Mouse (Mus musculus) midbrain, embryonic 10.5 days (tissue): Measurements from ENCODE around the gene Rab12. TPM values are rescaled to one million over a fixed set of nuclear protein-coding genes. Genes with fewer than 3 reads are reported as not detected.

Experiments used
- DNase-seq: peaks from one replicate; pipeline ENCODE4 v3.0.0-alpha.2; 2017; ENCODE audit warnings: low spot score
- H3K27ac ChIP-seq: fragments of 300-500 bp; sonication (generic); replicated peaks from 2 replicates; pipeline ENCODE4 v1.5.1; 2016; ENCODE audit warnings: mild to moderate bottlenecking
- H3K27me3 ChIP-seq: fragments of 300-500 bp; sonication (generic); 2 replicates; pipeline ENCODE4 v1.6.1; 2016; ENCODE audit warnings: low read depth, mild to moderate bottlenecking; ENCODE audit not compliant: poor library complexity, severe bottlenecking
- H3K36me3 ChIP-seq: fragments of 300-500 bp; sonication (generic); 2 replicates; pipeline ENCODE4 v1.6.1; 2016; ENCODE audit warnings: mild to moderate bottlenecking, moderate library complexity
- H3K4me1 ChIP-seq: fragments of 300-500 bp; sonication (generic); 2 replicates; pipeline ENCODE4 v1.6.1; 2016
- H3K4me3 ChIP-seq: fragments of 300-500 bp; sonication (generic); 2 replicates; pipeline ENCODE4 v1.5.1; 2016; ENCODE audit warnings: mild to moderate bottlenecking, moderate library complexity
- H3K9me3 ChIP-seq: fragments of 300-500 bp; sonication (generic); replicated peaks from 2 replicates; pipeline ENCODE4 v1.6.1; 2016; ENCODE audit warnings: mild to moderate bottlenecking
- WGBS: fragments of 180-500 bp; shearing (Covaris S2); methylation state at CpG from one replicate; pipeline ENCODE4 v1.1.7; 2016; 5-methylcytosine and 5-hydroxymethylcytosine counted together
- polyA plus RNA-seq: library from polyadenylated mRNA; unstranded; fragments of >200 nt; fragmentation: Nextera tagmentation; extraction: Ambion mirVana; gene quantifications from 2 replicates; pipeline ENCODE4 v1.2.1, GENCODE M21; 2016

Rab12 gene
- polyA plus RNA-seq, 1 experiment from 2014 or later = 24.6 TPM

GRCm38 (mm10) chr17:66485742-66486141 is 33.8 kb downstream of the Rab12 start:
- 7% methylated on average over 11 of the region's 11 CpGs for WGBS
- Histone ChIP-seq H3K9me3 (no peaks in the 10 kb centered on the region; the same call in 1 of the 2 replicates), H3K27me3 (peaks cover 18% of the 10 kb centered on the region), H3K4me1 (peaks cover 46% of the 10 kb centered on the region), H3K4me3 (no peak overlapping the region), H3K36me3 (no peaks in the 10 kb centered on the region), H3K27ac (peak overlapping the region; percentile 79)
- DNase-seq = peak; percentile 87

DNA sequence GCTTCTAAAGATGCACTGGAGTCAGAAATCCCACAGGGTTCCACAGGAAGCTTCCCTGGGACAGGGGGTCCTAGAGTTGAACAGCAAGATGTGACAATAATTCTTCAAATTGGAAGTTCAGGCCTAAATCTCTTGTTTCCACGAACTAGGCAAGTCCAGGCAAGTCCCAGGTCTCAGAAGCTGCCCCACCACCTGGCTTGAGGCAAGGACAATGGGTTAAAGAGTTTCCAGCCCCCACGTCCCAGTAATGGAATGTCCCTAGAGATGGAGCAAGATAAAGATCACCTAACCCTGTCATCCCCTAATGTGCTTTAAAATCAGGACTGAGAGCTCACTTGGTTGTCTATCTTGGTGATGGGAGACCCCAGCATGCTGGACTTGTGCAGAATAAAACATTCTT is 34.6 kb downstream of the Rab12 start:
- H3K36me3 ChIP-seq = no peaks in the 10 kb centered on the region
- peaks cover 54% of the 10 kb centered on the region for H3K4me1 ChIP-seq
- peaks cover 18% of the 10 kb centered on the region for H3K27me3 ChIP-seq
- no peak overlapping the region for H3K4me3 ChIP-seq
- no peaks in the 10 kb centered on the region; the same call in 1 of the 2 replicates for H3K9me3 ChIP-seq
- peak overlapping the region; percentile 79; the same call in 1 of the 2 replicates for H3K27ac ChIP-seq
- no peak for DNase-seq
- 63% methylated on average over 2 of the region's 2 CpGs for WGBS

GRCm38 (mm10) chr17:66483651-66484454 is 35.7 kb downstream of the Rab12 start:
- Histone ChIP-seq H3K4me1 (peaks cover 64% of the 10 kb centered on the region), H3K4me3 (no peak overlapping the region), H3K36me3 (no peaks in the 10 kb centered on the region), H3K27ac (peak overlapping the region; percentile 61), H3K9me3 (no peaks in the 10 kb centered on the region), H3K27me3 (peaks cover 18% of the 10 kb centered on the region)
- 70% methylated on average over 9 of the region's 9 CpGs for WGBS
- no peak for DNase-seq

DNA sequence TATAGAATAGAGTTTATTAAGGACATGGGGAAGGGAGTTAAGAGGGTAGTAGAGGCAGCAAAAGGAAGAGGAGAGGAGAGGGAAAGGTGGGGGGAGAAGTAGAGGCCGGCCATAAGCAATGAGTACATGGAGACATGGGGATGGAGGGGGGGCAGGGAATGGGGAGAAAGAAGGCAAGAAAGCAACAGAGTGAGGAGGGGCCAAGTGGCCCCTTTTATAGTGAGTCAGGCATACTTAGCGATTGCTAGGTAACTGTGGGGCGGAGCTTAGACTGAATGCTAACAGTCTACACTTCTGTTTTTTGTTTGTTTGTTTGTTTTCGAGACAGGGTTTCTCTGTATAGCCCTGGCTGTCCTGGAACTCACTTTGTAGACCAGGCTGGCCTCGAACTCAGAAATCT is 38.2 kb downstream of the Rab12 start:
- no peak for DNase-seq
- 69% methylated on average over 5 of the region's 5 CpGs for WGBS
- H3K27me3 ChIP-seq = peaks cover 18% of the 10 kb centered on the region

GRCm38 (mm10) chr17:66480491-66481278 is 38.8 kb downstream of the Rab12 start:
- H3K4me3 ChIP-seq = peak overlapping the region; percentile 41
- no peaks in the 10 kb centered on the region for H3K36me3 ChIP-seq
- peak; percentile 21 for DNase-seq
- H3K9me3 ChIP-seq = no peaks in the 10 kb centered on the region
- H3K27ac ChIP-seq = peak overlapping the region; percentile 94
- 14% methylated on average over 17 of the region's 17 CpGs for WGBS
- peaks cover 69% of the 10 kb centered on the region for H3K4me1 ChIP-seq
- H3K27me3 ChIP-seq = peaks cover 18% of the 10 kb centered on the region

More for the DNA sequence above, 38.2 kb downstream of the Rab12 start:
- Histone ChIP-seq H3K4me3 (no peak overlapping the region), H3K9me3 (no peaks in the 10 kb centered on the region), H3K4me1 (peaks cover 74% of the 10 kb centered on the region), H3K27ac (peak overlapping the region; percentile 94), H3K36me3 (no peaks in the 10 kb centered on the region)

DNA sequence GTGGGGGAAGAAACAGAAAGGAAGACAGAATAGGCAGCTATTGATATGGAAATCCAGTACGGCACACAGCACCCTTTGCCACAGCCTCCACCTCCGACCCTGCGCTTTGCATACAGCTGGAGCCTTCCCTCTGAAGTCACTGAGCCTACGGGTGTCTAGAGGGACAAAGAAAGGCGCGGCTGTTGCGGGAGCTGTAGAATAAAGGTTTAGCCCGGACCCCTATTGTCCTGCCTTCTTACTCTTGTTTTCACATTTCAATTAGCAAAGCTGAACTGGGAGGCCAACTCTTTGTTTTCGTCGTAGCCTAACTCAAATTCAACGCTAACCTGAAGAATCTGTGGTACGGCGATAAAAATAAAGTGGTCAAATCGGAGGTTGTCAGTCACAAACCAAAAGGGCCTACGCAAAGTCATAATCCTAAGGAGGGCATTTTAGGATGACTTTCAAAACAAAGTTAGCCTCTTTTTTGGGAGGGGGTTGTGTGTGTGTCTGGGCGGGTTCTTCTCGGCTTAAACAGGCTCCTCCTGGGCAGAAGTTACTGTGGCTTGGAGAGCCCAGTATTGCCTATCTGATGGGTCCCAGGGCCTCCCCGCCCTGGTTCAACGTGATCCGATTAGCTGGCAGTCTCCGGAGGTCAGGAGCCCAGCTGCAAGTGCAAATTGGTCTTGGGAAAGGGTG is 39.6 kb downstream of the Rab12 start:
- H3K27ac ChIP-seq = peak overlapping the region; percentile 94
- peak overlapping the region; percentile 41 for H3K4me3 ChIP-seq
- H3K4me1 ChIP-seq = peaks cover 62% of the 10 kb centered on the region
- peaks cover 18% of the 10 kb centered on the region for H3K27me3 ChIP-seq
- no peaks in the 10 kb centered on the region for H3K36me3 ChIP-seq
- WGBS = 2% methylated on average over 21 of the region's 21 CpGs
- H3K9me3 ChIP-seq = peaks cover under 1% of the 10 kb centered on the region
- DNase-seq = peak; percentile 92

GRCm38 (mm10) chr17:66479311-66479710 is 40.2 kb downstream of the Rab12 start:
- Histone ChIP-seq H3K9me3 (peaks cover 7% of the 10 kb centered on the region), H3K27me3 (peaks cover 13% of the 10 kb centered on the region), H3K4me1 (peaks cover 56% of the 10 kb centered on the region), H3K27ac (peak overlapping the region; percentile 94), H3K36me3 (0 out of 2 replicates have a peak, but pooled peaks cover 1% of the 10 kb centered on the region), H3K4me3 (peak overlapping the region; percentile 41)
- peak; percentile 78 for DNase-seq
- WGBS = 3% methylated on average over 13 of the region's 13 CpGs

- peaks cover 8% of the 10 kb centered on the region for H3K9me3 ChIP-seq
- H3K27ac ChIP-seq = no peak overlapping the region
- 89% methylated on average over 1 of the region's 1 CpGs for whole genome bisulfite sequencing
- H3K36me3 ChIP-seq = 0 out of 2 replicates have a peak, but pooled peaks cover 3% of the 10 kb centered on the region
- no peaks in the 10 kb centered on the region for H3K27me3 ChIP-seq
- peaks cover 15% of the 10 kb centered on the region for H3K4me1 ChIP-seq
- H3K4me3 ChIP-seq = no peak overlapping the region
- DNase-seq = no peak
Observed at GRCm38 (mm10) chr17:66473205-66473604, 46.3 kb downstream of the Rab12 start.

DNA sequence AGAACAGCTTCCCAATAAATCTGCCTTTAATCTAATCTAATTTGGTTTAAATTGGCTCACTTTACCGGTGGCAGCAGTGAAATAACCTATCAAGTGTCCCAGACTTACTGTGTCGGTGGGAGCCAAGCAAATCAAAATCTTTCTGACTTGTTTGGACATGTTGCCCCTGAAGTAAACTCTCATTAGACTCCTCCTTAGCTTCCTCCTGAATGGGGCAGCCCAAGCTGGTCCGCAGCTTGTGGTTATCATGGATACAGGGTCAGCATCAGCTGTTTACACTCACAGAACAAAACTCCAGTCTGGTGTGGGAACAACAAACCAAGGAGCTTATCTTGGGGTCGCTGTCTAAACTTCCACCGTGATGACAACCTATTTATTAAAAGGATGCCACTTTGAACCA is 47.8 kb downstream of the Rab12 start:
- Histone ChIP-seq H3K4me1 (peaks cover 11% of the 10 kb centered on the region), H3K36me3 (0 out of 2 replicates have a peak, but pooled peaks cover 3% of the 10 kb centered on the region), H3K9me3 (peaks cover 8% of the 10 kb centered on the region), H3K27ac (no peak overlapping the region), H3K4me3 (no peak overlapping the region), H3K27me3 (no peaks in the 10 kb centered on the region)
- WGBS = 87% methylated on average over 5 of the region's 5 CpGs
- no peak for DNase-seq

DNA sequence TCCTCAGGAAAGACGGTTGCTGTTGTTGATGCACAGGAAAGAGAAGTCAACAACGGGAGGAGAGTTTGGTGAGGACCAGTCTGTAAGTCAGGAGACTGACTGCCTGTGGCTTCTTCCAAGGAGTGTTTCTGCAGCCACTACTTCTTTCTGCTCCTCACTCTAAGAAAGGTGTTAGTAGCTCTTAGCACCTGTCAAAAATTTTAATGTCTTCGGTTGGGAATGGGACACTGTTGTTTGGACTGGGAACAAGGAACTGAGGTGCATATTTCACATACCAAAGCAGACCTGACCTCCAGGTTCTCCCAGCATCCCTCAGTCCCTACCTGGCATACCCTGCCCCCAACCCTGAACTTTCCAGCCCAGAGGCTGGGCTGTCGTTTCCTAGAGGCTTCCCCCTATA is 48.3 kb downstream of the Rab12 start:
- H3K4me3 ChIP-seq = no peak overlapping the region
- peaks cover 8% of the 10 kb centered on the region for H3K9me3 ChIP-seq
- WGBS = 89% methylated on average over 4 of the region's 4 CpGs
- H3K27me3 ChIP-seq = no peaks in the 10 kb centered on the region
- DNase-seq = no peak
- H3K36me3 ChIP-seq = 0 out of 2 replicates have a peak, but pooled peaks cover 3% of the 10 kb centered on the region
- H3K4me1 ChIP-seq = peaks cover 11% of the 10 kb centered on the region
- H3K27ac ChIP-seq = no peak overlapping the region

DNA sequence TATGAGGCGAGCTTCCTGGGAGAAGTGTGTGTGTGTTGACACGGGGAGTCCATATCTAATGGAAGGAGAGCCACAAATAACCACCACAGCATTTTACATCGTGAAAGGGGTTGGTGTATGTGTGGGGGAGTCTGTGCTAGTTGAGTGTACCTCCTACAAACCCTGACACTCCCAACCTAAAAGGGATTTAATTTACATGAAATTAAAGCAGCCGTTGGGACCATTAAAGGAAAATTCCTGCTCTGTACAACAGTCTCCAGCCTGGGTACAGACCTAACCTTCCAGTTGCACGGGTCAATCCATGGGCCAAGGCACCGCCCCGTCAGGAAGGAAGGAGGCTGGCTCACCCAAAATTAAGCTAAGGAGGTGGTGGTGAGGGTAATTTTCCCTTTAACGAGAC is 49.5 kb downstream of the Rab12 start:
- DNase-seq = no peak
- WGBS = 33% methylated on average over 8 of the region's 8 CpGs
- Histone ChIP-seq H3K4me3 (no peak overlapping the region), H3K27ac (peak overlapping the region; percentile 58), H3K36me3 (0 out of 2 replicates have a peak, but pooled peaks cover 3% of the 10 kb centered on the region), H3K9me3 (peaks cover 8% of the 10 kb centered on the region), H3K27me3 (no peaks in the 10 kb centered on the region), H3K4me1 (peaks cover 11% of the 10 kb centered on the region)

- no peak overlapping the region for H3K27ac ChIP-seq
- peaks cover 8% of the 10 kb centered on the region; the same call in 1 of the 2 replicates for H3K27me3 ChIP-seq
- DNase-seq = no peak
- H3K36me3 ChIP-seq = no peaks in the 10 kb centered on the region
- H3K4me3 ChIP-seq = no peak overlapping the region
- peaks cover 11% of the 10 kb centered on the region for H3K4me1 ChIP-seq
- no peaks in the 10 kb centered on the region for H3K9me3 ChIP-seq
- 46% methylated on average over 1 of the region's 1 CpGs for WGBS
Observed at GRCm38 (mm10) chr17:66457278-66457677, 62.3 kb downstream of the Rab12 start.
